Mouse (Mus musculus) embryonic facial prominence, embryonic 13.5 days (tissue): ENCODE measurements around the gene Anxa1. TPM values are rescaled to one million over a fixed set of nuclear protein-coding genes. Genes with fewer than 3 reads are reported as not detected.
A peak's percentile ranks its signal among the peaks of the same experiment; 100 is the strongest.

Experiments used
- ATAC-seq: fragments of 200-750 bp; cut with Nextera tagmentation; 2 replicates; pipeline ENCODE4 v1.8.0; 2017; ENCODE audit warnings: low read depth; ENCODE audit not compliant: insufficient number of reproducible peaks, insufficient read depth, low FRiP score, low TSS enrichment
- H3K27ac ChIP-seq: fragments of 300-500 bp; sonication (generic); 2 replicates; pipeline ENCODE4 v1.5.1; 2015; ENCODE audit warnings: moderate library complexity, mild to moderate bottlenecking, inconsistent platforms
- H3K27me3 ChIP-seq: fragments of 300-500 bp; sonication (generic); 2 replicates; pipeline ENCODE4 v1.6.1; 2015; ENCODE audit warnings: mild to moderate bottlenecking, inconsistent platforms
- H3K36me3 ChIP-seq: fragments of 300-500 bp; sonication (generic); 2 replicates; pipeline ENCODE4 v1.6.1; 2015; ENCODE audit warnings: mild to moderate bottlenecking, inconsistent platforms
- H3K4me1 ChIP-seq: fragments of 300-500 bp; sonication (generic); 2 replicates; pipeline ENCODE4 v1.6.1; 2015; ENCODE audit warnings: inconsistent platforms
- H3K4me2 ChIP-seq: fragments of 300-500 bp; sonication (generic); 2 replicates; pipeline ENCODE4 v1.6.1; 2015; ENCODE audit warnings: moderate library complexity, mild to moderate bottlenecking, inconsistent platforms
- H3K4me3 ChIP-seq: fragments of 300-500 bp; sonication (generic); 2 replicates; pipeline ENCODE4 v1.5.1; 2015; ENCODE audit warnings: mild to moderate bottlenecking, inconsistent platforms
- H3K9ac ChIP-seq: fragments of 300-500 bp; sonication (generic); 2 replicates; pipeline ENCODE4 v1.6.1; 2015; ENCODE audit warnings: mild to moderate bottlenecking, inconsistent platforms
- H3K9me3 ChIP-seq: fragments of 300-500 bp; sonication (generic); 2 replicates; pipeline ENCODE4 v1.6.1; 2016; ENCODE audit warnings: inconsistent platforms
- whole genome bisulfite sequencing: fragments of 180-500 bp; shearing (Covaris S2); methylation state at CpG from one replicate; pipeline ENCODE4 v1.1.7; 2015; ENCODE audit warnings: mixed read lengths; 5-methylcytosine and 5-hydroxymethylcytosine counted together
- polyA plus RNA-seq: library from polyadenylated mRNA; unstranded; fragments of >200 nt; fragmentation: Nextera tagmentation; extraction: Ambion mirVana; gene quantifications from 2 replicates; pipeline ENCODE4 v1.2.1, GENCODE M21; 2015

The Anxa1 gene
- polyA plus RNA-seq, 1 experiment from 2014 or later: 170 TPM

DNA sequence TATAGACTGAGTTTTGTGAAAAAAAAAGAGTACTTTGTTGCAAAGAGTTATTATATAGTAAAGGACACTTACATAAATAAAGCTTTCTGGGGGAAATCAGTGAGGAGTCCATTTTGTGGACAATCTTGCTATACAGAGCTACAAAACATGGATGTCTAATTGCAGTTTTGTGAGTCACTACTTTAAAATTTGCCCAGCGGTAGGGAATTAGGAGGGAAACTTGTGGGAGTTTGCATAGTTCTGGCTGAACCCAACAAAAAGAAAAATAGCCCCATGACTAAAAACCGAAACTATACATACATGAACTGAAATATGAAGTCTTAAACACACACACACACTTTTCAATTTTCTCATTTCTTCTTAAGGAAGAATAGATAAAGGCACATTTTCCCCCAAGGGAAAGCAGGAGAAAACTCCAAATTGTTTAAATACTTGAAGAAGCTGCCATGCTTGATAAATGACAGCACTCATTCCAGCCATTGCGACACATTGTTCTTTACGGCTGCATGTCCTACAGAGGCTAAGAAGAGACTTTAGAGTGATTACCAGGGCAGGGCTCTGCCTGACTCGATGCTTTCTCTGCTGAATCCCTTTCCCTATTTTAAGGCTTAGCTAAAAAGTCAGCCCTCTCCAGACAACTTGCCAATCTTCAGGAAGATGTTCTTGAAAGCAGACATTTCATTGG lies 11.9 kb upstream of the Anxa1 start:
- 71% methylated on average over 5 of the region's 5 CpGs for WGBS
- ATAC-seq: no peak
- H3K4me3 ChIP-seq: no peak overlapping the region
- no peaks in the 10 kb centered on the region for H3K27me3 ChIP-seq
- H3K27ac ChIP-seq: no peak overlapping the region
- no peaks in the 10 kb centered on the region for H3K9me3 ChIP-seq
- H3K4me1 ChIP-seq: peaks cover 5% of the 10 kb centered on the region; the same call in 1 of the 2 replicates
- no peak overlapping the region for H3K4me2 ChIP-seq
- no peaks in the 10 kb centered on the region for H3K36me3 ChIP-seq
- H3K9ac ChIP-seq: no peak overlapping the region

DNA sequence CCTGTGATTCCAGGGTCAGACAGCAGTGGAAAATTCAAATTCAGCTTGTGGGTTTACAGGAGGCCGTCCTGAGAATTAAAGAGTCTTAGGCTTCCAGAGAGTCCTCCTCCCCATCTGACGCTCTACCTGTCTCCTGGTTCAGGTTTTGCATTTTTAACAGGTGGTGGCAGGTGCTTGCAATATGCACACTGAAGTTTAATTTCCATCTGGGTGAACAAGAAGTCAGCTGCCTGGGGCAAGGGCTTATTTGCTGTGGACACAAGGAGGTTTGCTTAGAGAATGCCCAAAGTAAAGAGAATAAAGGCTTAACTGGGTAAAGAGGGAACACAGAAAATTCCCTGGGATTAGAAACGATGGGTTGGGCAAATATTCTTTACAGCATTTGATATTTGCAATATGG lies 11.2 kb upstream of the Anxa1 start:
- Histone ChIP-seq H3K27me3 (no peaks in the 10 kb centered on the region), H3K36me3 (no peaks in the 10 kb centered on the region), H3K4me1 (peaks cover 5% of the 10 kb centered on the region; the same call in 1 of the 2 replicates), H3K27ac (no peak overlapping the region), H3K4me3 (no peak overlapping the region), H3K9me3 (no peaks in the 10 kb centered on the region), H3K4me2 (no peak overlapping the region), H3K9ac (no peak overlapping the region)
- no peak for ATAC-seq
- 65% methylated on average over 3 of the region's 3 CpGs for WGBS

DNA sequence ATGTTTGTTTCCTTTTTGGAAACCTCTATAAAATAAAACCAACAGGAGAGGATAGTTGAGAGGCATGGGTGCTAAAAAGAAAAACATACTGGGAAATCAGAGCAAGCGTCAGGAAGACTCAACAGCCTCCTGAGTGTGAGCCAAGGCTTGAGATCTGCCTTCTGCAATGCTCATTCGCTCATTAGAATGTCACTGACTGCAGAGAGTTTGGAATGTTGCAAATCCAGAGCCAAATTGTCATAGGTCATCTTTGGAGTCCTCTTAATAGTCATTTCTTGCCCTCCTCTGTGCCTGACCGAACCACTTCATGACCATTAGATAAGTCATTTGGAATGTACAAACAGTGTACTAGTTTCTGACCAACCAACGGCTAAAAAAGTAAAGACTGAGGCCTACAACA lies 8.4 kb upstream of the Anxa1 start:
- Histone ChIP-seq H3K27me3 (no peaks in the 10 kb centered on the region), H3K4me3 (no peak overlapping the region), H3K27ac (no peak overlapping the region), H3K36me3 (no peaks in the 10 kb centered on the region), H3K4me1 (peaks cover 5% of the 10 kb centered on the region; the same call in 1 of the 2 replicates), H3K9me3 (no peaks in the 10 kb centered on the region), H3K9ac (no peak overlapping the region), H3K4me2 (no peak overlapping the region)
- no peak for ATAC-seq
- WGBS: 84% methylated on average over 4 of the region's 4 CpGs

DNA sequence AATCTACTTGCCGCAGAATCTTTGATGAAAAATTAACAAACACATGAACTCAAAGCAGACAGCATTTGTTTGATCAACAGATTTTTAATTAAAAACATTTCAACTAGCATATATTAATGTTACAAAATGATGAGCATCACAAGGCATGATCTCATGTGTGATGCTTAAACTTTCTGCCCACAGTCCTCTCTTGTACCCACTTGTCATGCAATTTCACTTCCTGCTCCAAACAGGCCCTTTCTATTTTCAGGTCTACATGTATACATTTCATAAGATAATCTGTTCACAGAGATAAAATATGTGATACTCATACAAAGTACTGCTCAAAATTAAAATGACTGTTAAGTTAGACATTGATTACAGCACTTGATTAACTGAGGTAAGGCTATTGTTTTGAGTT lies 6.3 kb upstream of the Anxa1 start:
- no peak overlapping the region for H3K4me3 ChIP-seq
- H3K4me1 ChIP-seq: peaks cover 8% of the 10 kb centered on the region; the same call in 1 of the 2 replicates
- H3K9ac ChIP-seq: no peak overlapping the region
- H3K27ac ChIP-seq: no peak overlapping the region
- H3K9me3 ChIP-seq: no peaks in the 10 kb centered on the region
- ATAC-seq: no peak
- WGBS: 84% methylated on average over 1 of the region's 1 CpGs
- no peaks in the 10 kb centered on the region for H3K36me3 ChIP-seq
- H3K27me3 ChIP-seq: no peaks in the 10 kb centered on the region
- H3K4me2 ChIP-seq: no peak overlapping the region

DNA sequence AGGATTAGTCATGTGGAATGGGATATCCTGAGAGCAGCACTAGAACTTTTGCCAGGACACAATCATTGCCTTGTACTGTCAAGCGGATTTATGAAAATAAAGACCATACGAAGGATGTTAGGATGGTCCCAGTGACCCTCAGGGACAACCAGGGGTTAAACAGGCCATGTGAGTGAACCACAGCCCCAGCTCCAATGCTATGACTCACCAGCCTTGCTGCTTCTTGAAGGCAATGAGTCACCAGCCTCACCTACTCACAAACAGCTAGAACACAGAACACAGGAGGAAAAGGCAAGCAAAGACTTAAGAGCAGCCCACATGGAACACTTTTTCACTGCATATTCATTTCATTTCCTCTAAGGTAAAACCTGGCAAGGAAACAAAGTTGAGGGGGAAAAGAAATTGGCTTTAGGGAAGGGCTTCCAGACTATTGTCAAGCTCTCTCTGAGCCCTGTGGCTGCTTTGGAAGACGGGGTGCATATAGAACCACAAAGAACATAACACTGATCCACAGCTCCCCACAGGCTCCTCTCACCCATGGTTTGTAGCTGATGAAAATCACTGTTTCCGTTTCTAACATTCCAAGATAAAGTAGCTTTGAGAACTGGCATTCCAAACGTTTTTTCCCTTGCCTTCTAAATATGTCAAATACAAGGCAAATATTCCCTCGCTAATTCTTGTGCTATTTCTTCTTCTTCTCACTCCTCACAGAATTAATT lies 3.0 kb upstream of the Anxa1 start:
- Histone ChIP-seq H3K27me3 (no peaks in the 10 kb centered on the region), H3K27ac (peak overlapping the region; percentile 69), H3K9me3 (no peaks in the 10 kb centered on the region), H3K36me3 (no peaks in the 10 kb centered on the region), H3K9ac (no peak overlapping the region), H3K4me2 (no peak overlapping the region), H3K4me3 (no peak overlapping the region), H3K4me1 (peaks cover 8% of the 10 kb centered on the region)
- 52% methylated on average over 6 of the region's 6 CpGs for WGBS
- no peak for ATAC-seq

DNA sequence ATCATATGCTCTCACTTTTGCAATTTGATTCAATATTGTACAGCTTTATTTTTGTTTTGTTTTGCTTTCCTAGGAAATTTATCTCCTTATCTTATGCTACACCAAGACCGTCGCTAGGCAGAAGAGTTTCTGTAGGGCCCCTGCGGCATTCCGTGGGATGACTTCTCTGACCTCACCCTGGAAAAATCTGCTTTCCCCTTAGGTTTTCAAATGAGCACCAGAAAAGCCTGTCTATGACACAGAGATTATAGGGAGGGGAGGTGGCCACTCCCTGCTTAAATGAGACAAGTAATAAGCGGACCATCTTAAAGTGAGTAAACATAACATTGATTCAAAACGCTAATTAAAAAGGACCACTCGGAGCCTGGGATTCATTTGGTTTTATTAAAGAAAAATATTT lies 1.0 kb downstream of the Anxa1 start:
- WGBS: 34% methylated on average over 7 of the region's 7 CpGs
- 0 out of 2 replicates have a peak, but pooled peaks have one; percentile 6 for ATAC-seq
- H3K9ac ChIP-seq: peak overlapping the region; percentile 57
- H3K27ac ChIP-seq: peak overlapping the region; percentile 89
- H3K4me2 ChIP-seq: peak overlapping the region; percentile 52
- no peaks in the 10 kb centered on the region for H3K9me3 ChIP-seq
- no peaks in the 10 kb centered on the region for H3K36me3 ChIP-seq
- no peaks in the 10 kb centered on the region for H3K27me3 ChIP-seq
- peak overlapping the region; percentile 36 for H3K4me3 ChIP-seq
- H3K4me1 ChIP-seq: peaks cover 25% of the 10 kb centered on the region

DNA sequence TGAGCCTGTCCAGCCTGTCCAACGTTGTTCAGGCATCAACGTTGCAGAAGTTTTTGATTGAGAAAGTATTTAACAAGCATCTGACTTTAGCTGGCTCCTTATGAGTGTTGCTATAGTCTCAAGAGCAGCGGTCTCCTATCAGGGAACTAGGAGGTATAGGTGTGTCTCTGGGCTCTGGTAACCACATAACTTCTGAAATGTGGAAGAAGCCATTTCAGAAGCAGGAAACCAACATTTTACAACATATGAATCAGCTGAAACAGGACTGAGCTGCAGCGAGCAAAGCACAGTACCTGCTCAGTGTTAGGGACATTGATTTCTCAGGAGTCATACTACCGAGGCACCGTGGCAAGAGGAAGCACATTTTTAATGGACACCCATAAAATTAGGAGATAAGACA lies 1.5 kb downstream of the Anxa1 start:
- no peak for ATAC-seq
- peak overlapping the region; percentile 89 for H3K27ac ChIP-seq
- peak overlapping the region; percentile 54; the same call in 1 of the 2 replicates for H3K9ac ChIP-seq

DNA sequence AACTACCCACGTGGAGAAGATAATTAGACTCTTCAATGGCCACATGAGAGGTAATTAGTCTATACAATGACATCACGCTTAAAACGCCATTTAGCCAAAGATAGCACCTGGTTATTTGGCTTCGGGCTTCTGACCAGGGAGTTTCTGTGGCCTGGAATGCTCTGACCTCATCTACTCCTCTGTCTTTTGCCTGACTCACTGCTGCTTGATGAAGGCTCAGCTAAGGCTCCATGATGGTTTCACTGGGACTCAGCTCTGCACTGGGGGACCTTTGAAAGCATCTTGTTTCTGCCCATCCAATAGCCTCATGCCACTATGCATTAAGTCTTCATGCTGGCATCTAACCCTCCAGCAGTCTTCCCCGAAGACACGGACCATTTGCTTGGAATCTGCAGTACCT lies 2.5 kb downstream of the Anxa1 start:
- WGBS: 79% methylated on average over 6 of the region's 6 CpGs
- H3K4me2 ChIP-seq: no peak overlapping the region

More for the DNA sequence above, 1.5 kb downstream of the Anxa1 start:
- Histone ChIP-seq H3K27me3 (no peaks in the 10 kb centered on the region), H3K4me2 (peak overlapping the region; percentile 52), H3K4me1 (peaks cover 25% of the 10 kb centered on the region), H3K9me3 (no peaks in the 10 kb centered on the region), H3K36me3 (peaks cover 1% of the 10 kb centered on the region; the same call in 1 of the 2 replicates), H3K4me3 (peak overlapping the region; percentile 36)
- 63% methylated on average over 6 of the region's 6 CpGs for WGBS

DNA sequence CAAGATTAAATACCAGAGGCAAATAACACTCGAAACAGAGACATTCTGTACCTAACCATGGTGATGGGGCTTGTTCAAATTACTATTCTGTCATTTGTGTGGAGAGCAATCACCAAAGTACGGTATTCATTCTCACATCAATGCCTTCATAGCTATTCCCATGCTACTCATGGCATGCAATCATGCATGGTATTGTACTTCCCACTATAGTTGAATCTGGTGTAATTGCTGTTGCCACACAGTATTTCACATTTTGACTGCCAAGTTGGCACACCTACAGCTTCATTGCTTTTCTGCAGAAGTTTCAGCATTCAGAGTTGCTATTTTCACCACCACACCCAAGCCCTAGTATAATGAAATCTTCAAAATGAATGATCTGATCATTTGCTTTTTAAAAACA lies 4.4 kb downstream of the Anxa1 start:
- H3K4me2 ChIP-seq: peak overlapping the region; percentile 31; the same call in 1 of the 2 replicates
- peaks cover 15% of the 10 kb centered on the region; the same call in 1 of the 2 replicates for H3K36me3 ChIP-seq
- H3K4me3 ChIP-seq: no peak overlapping the region
- peaks cover 22% of the 10 kb centered on the region for H3K4me1 ChIP-seq
- no peak overlapping the region for H3K9ac ChIP-seq
- no peak for ATAC-seq
- H3K27me3 ChIP-seq: no peaks in the 10 kb centered on the region
- H3K27ac ChIP-seq: peak overlapping the region; percentile 60
- no peaks in the 10 kb centered on the region for H3K9me3 ChIP-seq
- 48% methylated on average over 2 of the region's 2 CpGs for WGBS

More for the DNA sequence above, 2.5 kb downstream of the Anxa1 start:
- ATAC-seq: no peak
- H3K9me3 ChIP-seq: no peaks in the 10 kb centered on the region
- peaks cover 22% of the 10 kb centered on the region for H3K4me1 ChIP-seq
- H3K36me3 ChIP-seq: peaks cover 10% of the 10 kb centered on the region; the same call in 1 of the 2 replicates
- H3K9ac ChIP-seq: no peak overlapping the region
- no peak overlapping the region for H3K4me3 ChIP-seq
- no peaks in the 10 kb centered on the region for H3K27me3 ChIP-seq
- no peak overlapping the region for H3K27ac ChIP-seq

DNA sequence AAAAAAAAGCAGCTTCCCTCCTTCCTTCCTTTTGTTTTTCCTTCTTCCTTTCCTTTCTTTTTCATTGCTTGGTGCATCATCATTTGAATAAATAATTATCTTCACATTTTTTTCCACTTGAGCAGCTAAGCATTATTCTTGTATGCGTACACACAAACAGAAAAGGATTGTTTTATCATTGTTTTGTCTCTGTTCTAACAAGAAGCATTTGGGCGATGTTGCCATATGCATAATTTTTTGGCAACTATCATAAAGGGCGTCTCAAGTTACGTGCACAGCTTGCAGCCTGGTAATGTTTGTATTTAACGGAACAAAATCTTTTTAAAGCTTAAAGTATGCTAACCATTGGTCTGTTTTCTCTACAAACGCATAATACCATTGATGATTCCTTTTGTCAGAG lies 5.1 kb downstream of the Anxa1 start:
- Histone ChIP-seq H3K9me3 (no peaks in the 10 kb centered on the region), H3K4me3 (no peak overlapping the region), H3K36me3 (peaks cover 18% of the 10 kb centered on the region; the same call in 1 of the 2 replicates), H3K4me2 (peak overlapping the region; percentile 31), H3K27me3 (no peaks in the 10 kb centered on the region), H3K4me1 (peaks cover 22% of the 10 kb centered on the region), H3K9ac (no peak overlapping the region), H3K27ac (peak overlapping the region; percentile 60)
- WGBS: 33% methylated on average over 6 of the region's 6 CpGs
- ATAC-seq: no peak

DNA sequence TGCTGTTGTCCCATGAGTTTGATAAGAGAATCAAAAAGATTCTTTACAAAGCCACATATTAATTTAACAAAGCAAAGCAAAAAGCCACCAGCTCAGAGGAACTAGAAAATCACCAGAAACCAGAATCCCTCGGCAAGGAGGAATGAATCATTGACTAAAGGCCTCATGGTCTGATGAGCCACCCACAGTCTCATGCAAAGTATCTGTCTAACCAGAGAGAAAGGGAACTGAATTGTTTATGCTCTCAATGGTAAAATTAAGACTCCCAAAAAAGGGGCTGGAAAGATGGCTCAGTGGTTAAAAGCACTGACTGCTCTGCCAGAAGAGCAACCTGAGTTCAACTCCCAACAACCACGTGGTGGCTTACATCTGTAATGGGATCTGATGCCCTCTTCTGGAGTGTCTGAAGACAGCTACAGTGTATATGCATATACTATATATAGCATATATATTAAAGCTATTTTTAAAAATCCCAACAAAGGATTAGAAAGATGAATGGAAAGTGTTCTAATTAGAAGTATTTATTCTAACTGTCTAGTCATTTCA lies 9.5 kb downstream of the Anxa1 start:
- Histone ChIP-seq H3K4me3 (no peak overlapping the region), H3K27me3 (no peaks in the 10 kb centered on the region), H3K36me3 (peaks cover 39% of the 10 kb centered on the region), H3K4me1 (peaks cover 12% of the 10 kb centered on the region), H3K9ac (no peak overlapping the region), H3K9me3 (no peaks in the 10 kb centered on the region), H3K4me2 (no peak overlapping the region), H3K27ac (no peak overlapping the region)
- no peak for ATAC-seq
- 62% methylated on average over 2 of the region's 2 CpGs for whole genome bisulfite sequencing
